Mouse (Mus musculus) G1E (cell line): Measurements from ENCODE around the gene Khsrp. TPM values are rescaled to one million over a fixed set of nuclear protein-coding genes. Genes with fewer than 3 reads are reported as not detected.

Experiments used
- ATAC-seq: 2 replicates; pipeline ENCODE4 v1.8.0; 2016; ENCODE audit warnings: mild to moderate bottlenecking; ENCODE audit not compliant: insufficient number of reproducible peaks, poor library complexity, low FRiP score, severe bottlenecking; ENCODE audit errors: extremely low read depth
- DNase-seq: peaks from one replicate; pipeline ENCODE4 v3.0.0; 2012; ENCODE audit warnings: low spot score
- H3K27me3 ChIP-seq: 2 replicates; pipeline ENCODE4 v1.6.1; 2012; ENCODE audit warnings: mild to moderate bottlenecking, low read length, inconsistent platforms; ENCODE audit not compliant: insufficient read depth
- H3K36me3 ChIP-seq: replicated peaks from 2 replicates; pipeline ENCODE3; 2012; ENCODE audit warnings: mild to moderate bottlenecking, inconsistent platforms
- H3K4me1 ChIP-seq: 2 replicates; pipeline ENCODE4 v1.6.1; 2012; ENCODE audit warnings: low read depth, low read length, inconsistent platforms, mixed read lengths; ENCODE audit not compliant: insufficient read depth
- H3K4me3 ChIP-seq: 2 replicates; pipeline ENCODE4 v1.5.1; 2012; ENCODE audit warnings: low read depth, mild to moderate bottlenecking, inconsistent platforms, low read length, moderate library complexity, mixed read lengths
- H3K9me3 ChIP-seq: replicated peaks from 2 replicates; pipeline ENCODE4 v1.6.1; 2012; ENCODE audit warnings: inconsistent platforms
- CTCF ChIP-seq: IDR thresholded peaks from 2 replicates; pipeline ENCODE4 v1.5.1; 2012; ENCODE audit warnings: low read depth, low read length, inconsistent platforms, mixed read lengths
- GATA1 ChIP-seq: IDR thresholded peaks from 2 replicates; pipeline ENCODE4 v1.6.1; 2012; ENCODE audit warnings: borderline replicate concordance, low read length, inconsistent platforms, mixed read lengths
- GATA2 ChIP-seq: IDR thresholded peaks from 2 replicates; pipeline ENCODE4 v1.6.1; 2012; ENCODE audit warnings: low read depth, low read length, inconsistent platforms, borderline replicate concordance
- POLR2AphosphoS5 ChIP-seq: IDR thresholded peaks from 2 replicates; pipeline ENCODE4 v1.6.1; 2012; ENCODE audit warnings: low read depth, low read length, inconsistent platforms; ENCODE audit not compliant: insufficient replicate concordance
- TAL1 ChIP-seq: conservative IDR thresholded peaks from 2 replicates; pipeline ENCODE4 v1.6.1; 2012; ENCODE audit warnings: low read depth, low read length, inconsistent platforms, mixed read lengths
- polyA plus RNA-seq: library from polyadenylated mRNA; stranded (reverse); fragments of >175 nt; gene quantifications from 2 replicates; pipeline ENCODE4 v1.2.3, GENCODE M21; 2012
- total RNA-seq, 2 experiments: library from RNA; stranded (forward) in 1 of 2; stranded (reverse) in 1 of 2; fragments of 200-1000 nt in 1 of 2; fragments of >200 nt in 1 of 2; fragmentation: Nextera tagmentation in 1 of 2; gene quantifications; 2 replicates each; pipeline ENCODE4 v1.2.3; 2014 to 2017

Khsrp gene
- total and polyA plus RNA-seq, 3 experiments: 63.6 to 302 (median 282) TPM

GRCm38 (mm10) chr17:57020960-57021359 is 10.4 kb downstream of the Khsrp start:
- Histone ChIP-seq H3K36me3 (peaks cover 71% of the 10 kb centered on the region), H3K4me1 (peaks cover 82% of the 10 kb centered on the region)
- peak; percentile 69 for ATAC-seq

GRCm38 (mm10) chr17:57019693-57020092 is 11.6 kb downstream of the Khsrp start:
- H3K4me1 ChIP-seq: peaks cover 75% of the 10 kb centered on the region
- TF ChIP-seq GATA1: no peak
- peak; percentile 75 for TF ChIP-seq TAL1
- H3K9me3 ChIP-seq: no peaks in the 10 kb centered on the region
- DNase-seq: no peak
- peak overlapping the region; percentile 21; the same call in 1 of the 2 replicates for H3K4me3 ChIP-seq
- H3K27me3 ChIP-seq: no peaks in the 10 kb centered on the region
- peak; percentile 51 for ATAC-seq
- peaks cover 59% of the 10 kb centered on the region for H3K36me3 ChIP-seq

More at GRCm38 (mm10) chr17:57020960-57021359, 10.4 kb downstream of the Khsrp start:
- Histone ChIP-seq H3K27me3 (no peaks in the 10 kb centered on the region), H3K4me3 (no peak overlapping the region; the same call in 1 of the 2 replicates), H3K9me3 (no peaks in the 10 kb centered on the region)
- no peak for DNase-seq
- TF ChIP-seq POLR2AphosphoS5 (no peak), GATA1 (no peak), TAL1 (no peak), CTCF (no peak), GATA2 (no peak)

- Histone ChIP-seq H3K4me1 (peaks cover 55% of the 10 kb centered on the region), H3K4me3 (peak overlapping the region; percentile 88; the same call in 1 of the 2 replicates), H3K9me3 (no peaks in the 10 kb centered on the region), H3K36me3 (peaks cover 28% of the 10 kb centered on the region), H3K27me3 (no peaks in the 10 kb centered on the region)
- DNase-seq (no peak), ATAC-seq (no peak)
- TF ChIP-seq CTCF (no peak), POLR2AphosphoS5 (no peak), GATA1 (no peak), GATA2 (no peak), TAL1 (no peak)
These were observed 19.0 kb downstream of the Khsrp start for GRCm38 (mm10) chr17:57012245-57012795.

DNA sequence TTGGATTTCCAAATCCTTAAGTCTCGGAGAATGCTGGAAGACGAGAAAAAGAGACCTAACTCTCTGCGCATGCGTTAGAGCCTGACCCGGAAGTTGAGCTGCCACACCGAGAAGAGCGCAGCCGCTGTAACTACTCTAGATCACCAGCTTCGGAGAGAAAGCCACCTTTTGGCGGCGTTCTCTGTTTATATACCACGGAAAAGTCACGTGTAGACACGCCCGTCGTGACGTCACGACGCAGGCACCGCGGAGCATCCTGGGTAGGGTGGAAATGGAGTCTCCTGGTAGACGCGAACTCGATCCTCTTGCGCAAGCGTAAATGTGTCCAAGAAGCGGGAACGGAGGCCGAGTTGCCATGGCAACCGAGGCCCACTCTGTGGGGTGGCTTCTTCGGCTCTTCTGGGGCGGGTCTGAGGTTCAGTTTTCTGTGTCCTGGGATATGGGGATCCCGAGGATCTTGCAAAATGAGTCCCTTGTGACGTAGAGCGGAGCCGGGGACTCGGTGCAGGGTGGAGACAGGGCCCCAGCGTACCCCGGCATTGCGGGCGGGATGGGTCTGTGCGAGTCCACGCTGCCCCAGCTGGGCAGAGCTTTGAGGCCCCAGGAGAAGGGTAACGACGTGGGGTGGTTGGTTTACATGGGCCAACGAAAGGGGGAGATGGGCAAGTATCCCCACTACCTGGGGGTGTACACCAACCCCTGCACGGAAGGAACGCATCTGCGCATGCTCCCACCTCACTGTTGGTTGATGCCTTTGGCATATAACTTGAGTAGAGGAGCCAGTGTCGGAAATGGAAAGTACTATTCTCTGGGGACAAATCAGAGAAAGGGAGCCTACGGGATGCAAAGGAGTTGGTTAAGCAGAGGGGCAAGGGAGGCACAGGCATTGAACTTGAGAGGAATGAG is 19.8 kb downstream of the Khsrp start, which contains the start of the genes Gtf2f1 and Gm17949:
TSS of gene Gtf2f1 (minus strand) at position 53 of the 906 bp plus-strand sequence.
TSS of gene Gm17949 (plus strand) at position 234 of the 906 bp plus-strand sequence.
- TF ChIP-seq TAL1: no peak
- no peak for TF ChIP-seq GATA1
- peak; percentile 99 for TF ChIP-seq POLR2AphosphoS5
- TF ChIP-seq CTCF: no peak
- ATAC-seq (peak; percentile 79), DNase-seq (peak; percentile 86)
- peaks cover 36% of the 10 kb centered on the region for H3K36me3 ChIP-seq
- peaks cover 60% of the 10 kb centered on the region for H3K4me1 ChIP-seq
- H3K27me3 ChIP-seq: no peaks in the 10 kb centered on the region
- no peaks in the 10 kb centered on the region for H3K9me3 ChIP-seq
- H3K4me3 ChIP-seq: peak within 1 kb of the TSS; percentile 88

DNA sequence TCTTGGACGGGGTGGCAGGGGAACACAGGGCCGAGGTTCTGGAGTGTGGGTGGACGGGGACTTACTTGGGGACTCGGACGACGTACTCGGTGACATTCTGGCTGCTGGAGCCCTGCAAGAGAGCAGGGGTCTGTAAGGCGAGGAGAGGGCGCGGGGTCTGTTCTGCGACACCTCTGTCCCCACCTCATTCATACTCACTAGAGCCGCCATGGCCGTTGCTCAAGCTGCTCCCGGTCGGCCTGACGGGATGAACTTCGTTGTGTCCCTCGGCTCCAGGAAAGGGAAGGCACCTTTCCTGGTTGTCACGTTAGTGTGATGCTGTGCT is 20.4 kb downstream of the Khsrp start:
- Histone ChIP-seq H3K27me3 (no peaks in the 10 kb centered on the region), H3K9me3 (no peaks in the 10 kb centered on the region), H3K4me1 (peaks cover 60% of the 10 kb centered on the region), H3K36me3 (peaks cover 43% of the 10 kb centered on the region), H3K4me3 (peak overlapping the region; percentile 88)
- TF ChIP-seq POLR2AphosphoS5 (no peak; the same call in 1 of the 2 replicates), CTCF (no peak), GATA2 (no peak), TAL1 (no peak), GATA1 (no peak)
- ATAC-seq (peak; percentile 25), DNase-seq (no peak)

GRCm38 (mm10) chr17:57007137-57007905 is 24.0 kb downstream of the Khsrp start:
- ATAC-seq (no peak), DNase-seq (no peak)
- no peak overlapping the region for H3K4me3 ChIP-seq
- peaks cover 71% of the 10 kb centered on the region for H3K36me3 ChIP-seq
- H3K27me3 ChIP-seq: no peaks in the 10 kb centered on the region
- TF ChIP-seq GATA2 (no peak), CTCF (no peak), GATA1 (no peak), TAL1 (no peak), POLR2AphosphoS5 (no peak)
- peaks cover 81% of the 10 kb centered on the region for H3K4me1 ChIP-seq
- H3K9me3 ChIP-seq: no peaks in the 10 kb centered on the region
